Mouse (Mus musculus): Measurements from ENCODE around the gene Fdx1l. TPM values are rescaled to one million over a fixed set of nuclear protein-coding genes. Genes with fewer than 3 reads are reported as not detected.

Fdx1l gene
- polyA plus RNA-seq, 1 experiment from 2014 or later = 39.4 TPM

DNA sequence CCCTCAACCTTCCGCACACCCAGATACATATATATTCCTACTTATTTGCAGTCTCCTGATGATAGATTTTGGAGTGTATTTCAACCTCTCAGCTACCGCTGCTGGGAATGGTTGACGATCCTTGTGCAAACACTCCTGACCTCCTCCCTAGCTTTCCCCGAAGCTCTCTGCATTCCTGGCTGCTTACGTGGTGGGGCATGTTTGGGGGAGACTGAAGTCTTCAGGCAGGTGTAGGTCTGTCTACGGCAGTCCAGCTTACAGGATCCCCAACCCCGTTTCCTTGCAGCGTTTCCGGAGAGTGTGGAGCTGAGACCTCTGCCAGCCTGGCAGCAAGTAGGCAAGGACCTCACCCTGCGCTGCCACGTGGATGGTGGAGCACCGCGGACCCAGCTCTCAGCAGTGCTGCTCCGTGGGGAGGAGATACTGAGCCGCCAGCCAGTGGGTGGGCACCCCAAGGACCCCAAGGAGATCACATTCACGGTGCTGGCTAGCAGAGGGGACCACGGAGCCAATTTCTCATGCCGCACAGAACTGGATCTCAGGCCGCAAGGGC, 48.1 kb downstream of the Fdx1l start:
- Histone ChIP-seq H3K36me3 (ENCODE audit: control insufficient read depth, insufficient read depth, low read length) (no peaks in the 10 kb centered on the region), H3K9ac (ENCODE audit: low read length) (0 out of 2 replicates have a peak overlapping the region, but pooled peaks have one; percentile 8), H3K4me1 (replicated peaks; ENCODE audit: control insufficient read depth, insufficient read depth) (0 out of 2 replicates have a peak, but pooled peaks cover 3% of the 10 kb centered on the region), H3K4me3 (ENCODE audit: low read depth, low read length) (no peak overlapping the region), H3K4me2 (replicated peaks; ENCODE audit: low read depth) (0 out of 2 replicates have a peak overlapping the region, but pooled peaks have one; percentile 11), H3K27me3 (ENCODE audit: control insufficient read depth, insufficient read depth, low read length) (no peaks in the 10 kb centered on the region), H3K9me3 (ENCODE audit: control insufficient read depth, low read length) (no peaks in the 10 kb centered on the region), H3K27ac (replicated peaks) (peak overlapping the region; percentile 78)
- 43% methylated on average over 19 of the region's 19 CpGs for WGBS
- TF ChIP-seq CTCF (IDR thresholded peaks at IDR 0.05; ENCODE audit: low read depth) (no peak), EP300 (optimal IDR thresholded peaks at IDR 0.05) (no peak)
- DNase-seq (ENCODE audit: low spot score) (peak; percentile 64), ATAC-seq (ENCODE audit: low FRiP score, low TSS enrichment) (peak; percentile 71)

DNA sequence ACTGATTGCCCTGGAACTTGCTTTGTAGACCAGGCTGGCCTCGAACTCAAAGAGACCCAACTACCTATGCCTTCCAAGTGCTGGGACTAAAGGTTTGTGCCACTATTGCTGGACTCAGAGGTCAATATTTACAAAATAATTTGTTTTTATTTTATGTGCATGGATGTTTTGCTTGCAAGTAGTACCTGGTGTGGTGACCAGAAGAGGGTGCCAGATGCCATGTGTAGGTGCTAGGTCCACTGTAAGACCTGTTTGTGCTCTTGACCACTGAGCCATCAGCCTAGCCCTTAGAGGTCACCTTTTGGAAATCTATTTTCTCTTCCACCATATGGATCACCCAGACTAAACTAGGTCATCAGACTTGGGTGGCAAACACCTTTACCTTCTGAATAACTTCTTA, 50.7 kb downstream of the Fdx1l start:
- WGBS = 83% methylated on average over 1 of the region's 1 CpGs
- Histone ChIP-seq H3K4me3 (ENCODE audit: low read depth, low read length) (no peak overlapping the region), H3K36me3 (ENCODE audit: control insufficient read depth, insufficient read depth, low read length) (no peaks in the 10 kb centered on the region), H3K4me1 (replicated peaks; ENCODE audit: control insufficient read depth, insufficient read depth) (no peaks in the 10 kb centered on the region), H3K27ac (replicated peaks) (no peak overlapping the region), H3K9me3 (ENCODE audit: control insufficient read depth, low read length) (no peaks in the 10 kb centered on the region), H3K4me2 (replicated peaks; ENCODE audit: low read depth) (no peak overlapping the region), H3K27me3 (ENCODE audit: control insufficient read depth, insufficient read depth, low read length) (no peaks in the 10 kb centered on the region), H3K9ac (ENCODE audit: low read length) (no peak overlapping the region)
- DNase-seq (ENCODE audit: low spot score) (no peak), ATAC-seq (ENCODE audit: low FRiP score, low TSS enrichment) (no peak)
- TF ChIP-seq CTCF (IDR thresholded peaks at IDR 0.05; ENCODE audit: low read depth) = peak; percentile 51
- TF ChIP-seq EP300 (optimal IDR thresholded peaks at IDR 0.05) = no peak

DNA sequence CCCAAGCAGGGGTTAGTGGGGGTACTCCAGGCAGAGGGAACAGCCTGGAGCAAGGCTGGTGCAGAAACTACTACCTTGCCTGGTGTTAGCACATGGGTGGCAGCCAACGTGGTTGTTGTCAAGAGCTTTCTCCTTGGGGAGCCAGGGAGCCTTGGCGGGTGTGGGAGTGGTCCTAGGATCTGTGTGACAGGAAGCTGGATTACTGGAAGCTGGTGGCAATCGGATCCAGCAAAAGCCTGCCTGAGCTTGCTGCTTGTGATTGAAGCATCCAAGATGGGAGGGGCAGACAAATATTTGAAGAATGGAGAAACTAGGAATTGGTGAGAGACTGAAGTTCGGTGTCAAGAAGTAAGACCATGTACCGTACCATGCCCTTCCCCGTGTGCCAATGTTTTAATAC, 51.1 kb downstream of the Fdx1l start:
- DNase-seq (ENCODE audit: low spot score) (no peak), ATAC-seq (ENCODE audit: low FRiP score, low TSS enrichment) (no peak)
- Histone ChIP-seq H3K4me2 (replicated peaks; ENCODE audit: low read depth) (no peak overlapping the region), H3K36me3 (ENCODE audit: control insufficient read depth, insufficient read depth, low read length) (no peaks in the 10 kb centered on the region), H3K9me3 (ENCODE audit: control insufficient read depth, low read length) (no peaks in the 10 kb centered on the region), H3K27ac (replicated peaks) (no peak overlapping the region), H3K4me3 (ENCODE audit: low read depth, low read length) (no peak overlapping the region), H3K4me1 (replicated peaks; ENCODE audit: control insufficient read depth, insufficient read depth) (no peaks in the 10 kb centered on the region), H3K27me3 (ENCODE audit: control insufficient read depth, insufficient read depth, low read length) (no peaks in the 10 kb centered on the region), H3K9ac (ENCODE audit: low read length) (no peak overlapping the region)
- TF ChIP-seq CTCF (IDR thresholded peaks at IDR 0.05; ENCODE audit: low read depth) = no peak
- no peak for TF ChIP-seq EP300 (optimal IDR thresholded peaks at IDR 0.05)
- WGBS = 39% methylated on average over 6 of the region's 6 CpGs

DNA sequence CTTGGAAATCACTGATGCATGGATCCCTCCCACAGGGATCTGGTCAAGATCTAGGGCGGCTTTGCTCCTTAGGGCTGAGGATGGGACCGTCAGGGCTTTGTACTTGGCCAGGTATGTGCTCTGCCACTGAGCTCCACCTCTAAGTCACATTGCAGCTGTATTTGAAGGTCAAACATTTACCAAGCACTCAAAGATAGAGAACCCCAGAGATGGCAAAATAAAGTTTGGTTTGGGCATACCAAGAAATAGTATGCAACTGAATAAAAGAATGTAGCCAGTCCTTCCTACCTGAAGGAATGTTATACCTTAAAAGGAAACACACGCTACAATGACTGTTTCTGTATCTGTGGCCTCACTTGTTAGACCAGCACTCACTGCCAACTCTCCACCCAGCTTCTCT, 52.1 kb downstream of the Fdx1l start:
- H3K4me3 ChIP-seq (ENCODE audit: low read depth, low read length) = no peak overlapping the region
- no peaks in the 10 kb centered on the region for H3K36me3 ChIP-seq (ENCODE audit: control insufficient read depth, insufficient read depth, low read length)
- ATAC-seq (ENCODE audit: low FRiP score, low TSS enrichment) = no peak
- H3K27me3 ChIP-seq (ENCODE audit: control insufficient read depth, insufficient read depth, low read length) = no peaks in the 10 kb centered on the region
- H3K27ac ChIP-seq (replicated peaks) = no peak overlapping the region
- H3K9ac ChIP-seq (ENCODE audit: low read length) = no peak overlapping the region
- H3K9me3 ChIP-seq (ENCODE audit: control insufficient read depth, low read length) = no peaks in the 10 kb centered on the region
- H3K4me1 ChIP-seq (replicated peaks; ENCODE audit: control insufficient read depth, insufficient read depth) = no peaks in the 10 kb centered on the region
- TF ChIP-seq CTCF (IDR thresholded peaks at IDR 0.05; ENCODE audit: low read depth) = no peak
- TF ChIP-seq EP300 (optimal IDR thresholded peaks at IDR 0.05) = no peak
- H3K4me2 ChIP-seq (replicated peaks; ENCODE audit: low read depth) = no peak overlapping the region
- 80% methylated on average over 3 of the region's 3 CpGs for WGBS
- DNase-seq (ENCODE audit: low spot score) = no peak

DNA sequence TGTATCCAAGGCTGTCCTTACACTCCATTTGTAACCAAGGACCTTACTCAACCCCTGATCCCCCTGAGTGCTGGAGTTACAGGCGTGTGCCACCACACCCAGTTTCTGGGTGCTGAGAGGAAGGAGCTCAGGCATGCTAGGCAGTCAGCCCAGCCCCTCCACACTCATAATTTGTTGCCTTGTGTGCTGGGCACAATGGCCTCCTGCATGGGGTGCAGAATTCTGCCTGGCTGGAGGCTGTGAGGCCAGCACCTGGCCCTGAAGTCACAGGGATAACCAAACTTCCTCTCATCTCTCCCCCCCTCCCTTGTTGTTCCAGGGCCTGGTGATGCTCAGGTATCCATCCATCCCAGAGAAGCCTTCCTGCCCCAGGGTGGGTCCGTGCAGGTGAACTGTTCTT, 54.8 kb downstream of the Fdx1l start:
- H3K36me3 ChIP-seq (ENCODE audit: control insufficient read depth, insufficient read depth, low read length) = no peaks in the 10 kb centered on the region
- no peak overlapping the region for H3K4me3 ChIP-seq (ENCODE audit: low read depth, low read length)
- H3K9ac ChIP-seq (ENCODE audit: low read length) = no peak overlapping the region
- DNase-seq (ENCODE audit: low spot score) = no peak
- ATAC-seq (ENCODE audit: low FRiP score, low TSS enrichment) = no peak
- H3K27ac ChIP-seq (replicated peaks) = no peak overlapping the region
- no peak overlapping the region for H3K4me2 ChIP-seq (replicated peaks; ENCODE audit: low read depth)
- no peaks in the 10 kb centered on the region for H3K4me1 ChIP-seq (replicated peaks; ENCODE audit: control insufficient read depth, insufficient read depth)
- no peaks in the 10 kb centered on the region for H3K27me3 ChIP-seq (ENCODE audit: control insufficient read depth, insufficient read depth, low read length)
- TF ChIP-seq CTCF (IDR thresholded peaks at IDR 0.05; ENCODE audit: low read depth) = no peak
- no peak for TF ChIP-seq EP300 (optimal IDR thresholded peaks at IDR 0.05)
- WGBS = 60% methylated on average over 2 of the region's 2 CpGs
- no peaks in the 10 kb centered on the region for H3K9me3 ChIP-seq (ENCODE audit: control insufficient read depth, low read length)

MicroRNAs within 50 kb of the gene (microRNA counts, 519-probe panel; counts per million panel counts)
- microRNA mmu-miR-1900 = not detected

Small RNAs within 50 kb of the gene (microRNA-seq; reads per million reads assigned to microRNA genes)
- gene Mir1900 (not detected), gene Mir7082 (not detected)

Other genes with a start within 250 kb of the Fdx1l start
- 6.9 TPM in 2 replicates for gene A230050P20Rik, start 205.0 kb downstream of the Fdx1l start, polyA plus RNA-seq (2015; fragmentation: Nextera tagmentation; extraction: Ambion mirVana)
- 7.7 and 7.9 TPM in 2 replicates for gene Angptl6, start 193.9 kb downstream of the Fdx1l start, polyA plus RNA-seq (2015; fragmentation: Nextera tagmentation; extraction: Ambion mirVana)
- 32.4 and 37.3 TPM in 2 replicates for gene Ppan, start 185.4 kb downstream of the Fdx1l start, polyA plus RNA-seq (2015; fragmentation: Nextera tagmentation; extraction: Ambion mirVana)
- gene Eif3g, start 175.0 kb downstream of the Fdx1l start, polyA plus RNA-seq (2015; fragmentation: Nextera tagmentation; extraction: Ambion mirVana) = 215 and 221 TPM in 2 replicates
- gene Dnmt1, start 113.7 kb downstream of the Fdx1l start, polyA plus RNA-seq (2015; fragmentation: Nextera tagmentation; extraction: Ambion mirVana) = 17.9 TPM in 2 replicates
- 16.3 and 19.4 TPM in 2 replicates for gene S1pr2, start 96.8 kb downstream of the Fdx1l start, polyA plus RNA-seq (2015; fragmentation: Nextera tagmentation; extraction: Ambion mirVana)
- gene Mrpl4, start 70.9 kb downstream of the Fdx1l start, polyA plus RNA-seq (2015; fragmentation: Nextera tagmentation; extraction: Ambion mirVana) = 87.3 and 90.2 TPM in 2 replicates
- 9.5 and 11.9 TPM in 2 replicates for gene Icam1, start 57.6 kb downstream of the Fdx1l start, polyA plus RNA-seq (2015; fragmentation: Nextera tagmentation; extraction: Ambion mirVana)
- 0.50 and 0.81 TPM in 2 replicates for gene Icam4, start 44.2 kb downstream of the Fdx1l start, polyA plus RNA-seq (2015; fragmentation: Nextera tagmentation; extraction: Ambion mirVana)
- 0.15 and 0.27 TPM in 2 replicates for gene Icam5, start 41.5 kb downstream of the Fdx1l start, polyA plus RNA-seq (2015; fragmentation: Nextera tagmentation; extraction: Ambion mirVana)
- not detected in 2 replicates for gene Zglp1, start 6.5 kb downstream of the Fdx1l start, polyA plus RNA-seq (2015; fragmentation: Nextera tagmentation; extraction: Ambion mirVana)
- 0.11 and 0.24 TPM in 2 replicates for gene Gm49373, start 518 bp downstream of the Fdx1l start, polyA plus RNA-seq (2015; fragmentation: Nextera tagmentation; extraction: Ambion mirVana)
- gene Gm38431, start 18.4 kb upstream of the Fdx1l start, polyA plus RNA-seq (2015; fragmentation: Nextera tagmentation; extraction: Ambion mirVana) = 0.28 and 0.86 TPM in 2 replicates
- 15.0 and 18.3 TPM in 2 replicates for gene Raver1, start 18.4 kb upstream of the Fdx1l start, polyA plus RNA-seq (2015; fragmentation: Nextera tagmentation; extraction: Ambion mirVana)
- gene Tyk2, start 57.6 kb upstream of the Fdx1l start, polyA plus RNA-seq (2015; fragmentation: Nextera tagmentation; extraction: Ambion mirVana) = 6.8 and 7.1 TPM in 2 replicates
- 161 TPM in 2 replicates for gene Cdc37, start 76.4 kb upstream of the Fdx1l start, polyA plus RNA-seq (2015; fragmentation: Nextera tagmentation; extraction: Ambion mirVana)
- gene Pde4a, start 92.1 kb upstream of the Fdx1l start, polyA plus RNA-seq (2015; fragmentation: Nextera tagmentation; extraction: Ambion mirVana) = 2.5 and 3.0 TPM in 2 replicates
- 37.2 and 40.8 TPM in 2 replicates for gene Keap1, start 165.7 kb upstream of the Fdx1l start, polyA plus RNA-seq (2015; fragmentation: Nextera tagmentation; extraction: Ambion mirVana)
- gene S1pr5, start 174.8 kb upstream of the Fdx1l start, polyA plus RNA-seq (2015; fragmentation: Nextera tagmentation; extraction: Ambion mirVana) = 4.7 and 5.0 TPM in 2 replicates
- 38.6 and 41.7 TPM in 2 replicates for gene Atg4d, start 191.7 kb upstream of the Fdx1l start, polyA plus RNA-seq (2015; fragmentation: Nextera tagmentation; extraction: Ambion mirVana)
- 6.7 and 7.9 TPM in 2 replicates for gene Kri1, start 214.4 kb upstream of the Fdx1l start, polyA plus RNA-seq (2015; fragmentation: Nextera tagmentation; extraction: Ambion mirVana)
- 23.1 and 28.0 TPM in 2 replicates for gene Cdkn2d, start 217.8 kb upstream of the Fdx1l start, polyA plus RNA-seq (2015; fragmentation: Nextera tagmentation; extraction: Ambion mirVana)
- gene Ap1m2, start 238.7 kb upstream of the Fdx1l start, polyA plus RNA-seq (2015; fragmentation: Nextera tagmentation; extraction: Ambion mirVana) = 84.9 and 90.6 TPM in 2 replicates
- gene Slc44a2, start 247.1 kb upstream of the Fdx1l start, polyA plus RNA-seq (2015; fragmentation: Nextera tagmentation; extraction: Ambion mirVana) = 55.2 and 62.6 TPM in 2 replicates